Mouse (Mus musculus) effector memory CD4-positive, alpha-beta T cell, adult 7 months (primary cell): ENCODE data around the gene Vim. TPM values are rescaled to one million over a fixed set of nuclear protein-coding genes. Genes with fewer than 3 reads are reported as not detected.

Source experiments
- polyA plus RNA-seq: library from polyadenylated mRNA; unstranded; fragments of 100-300 nt; shearing (Covaris generic); gene quantifications from one replicate; pipeline ENCODE4 v1.2.1, GENCODE M21; 2017

Gene Vim
- polyA plus RNA-seq = 211 TPM

GRCm38 (mm10) chr2:13573408-13574065, at the start of gene Vim:
Gene Vim, plus strand, starts transcription at chr2:13573927.

GRCm38 (mm10) chr2:13544193-13544824, 29.4 kb upstream of the Vim start, which contains the start of gene Trdmt1:
Gene Trdmt1, minus strand, starts transcription at chr2:13544668.

Other genes with a start within 250 kb of the Vim start
- 0.06 TPM for gene Cubn, start 82.1 kb upstream of the Vim start, polyA plus RNA-seq
- 8.4 TPM for gene Trdmt1, start 29.3 kb upstream of the Vim start, polyA plus RNA-seq
- gene St8sia6, start 220.1 kb downstream of the Vim start, polyA plus RNA-seq = 0.48 TPM